18 mouse cellular contexts compared by ENCODE assay signal in genomic region chr6:146082476-146082875, GRCm38 (mm10).
A peak's percentile ranks its signal among the peaks of the same experiment; 100 is the strongest.
DNase-seq lines count a peak whose midpoint lies in the region; ATAC-seq and TF ChIP-seq lines count a peak whose summit lies in the region.
"Had no signal": no experiment of that assay in that cellular context is flagged by ENCODE, and none has a peak within 500 bp of the region (broad histone marks: within the 10 kb centered on the region; RNA-seq: fewer than 3 reads in every experiment).

No protein-coding gene starts in this region.

- H3K4me3 ChIP-seq in kidney, adult 2 months (ENCODE audit: insufficient read depth, low read depth, low read length) = no peak overlapping the region
- no peak overlapping the region for H3K4me3 ChIP-seq in hindbrain, embryonic 10.5 days
- H3K4me3 ChIP-seq: embryonic facial prominence, embryonic 12.5 days; heart, embryonic 12.5 days; hindbrain, embryonic 13.5 days had no signal

- no peaks in the 10 kb centered on the region for H3K9me3 ChIP-seq in hindbrain, embryonic 10.5 days

- ATAC-seq in CD4-positive, CD25-positive, alpha-beta regulatory T cell, adult 4 months = peak; percentile 39
- no peak for ATAC-seq in granulocyte monocyte progenitor cell, adult 5-6 weeks (replicated peaks; ENCODE audit: poor library complexity, severe bottlenecking)
- ATAC-seq: forebrain, embryonic 16.5 days; hindbrain, postnatal 0 days had no signal

- no peaks in the 10 kb centered on the region for H3K4me1 ChIP-seq in kidney, adult 2 months (ENCODE audit: control insufficient read depth, insufficient read depth, low read length)
- peaks cover 17% of the 10 kb centered on the region for H3K4me1 ChIP-seq in hindbrain, embryonic 10.5 days (replicated peaks)

- WGBS in kidney, adult 2 months = 86% methylated on average over 9 of the region's 9 CpGs
- 93% methylated on average over 9 of the region's 9 CpGs for WGBS in hindbrain, embryonic 10.5 days

- DNase-seq in kidney, adult 2 months = peak; percentile 30
- no peak for DNase-seq in kidney, adult 18-20 months
- peak; percentile 85 for DNase-seq in induced T-regulatory cell, adult 2 months (ENCODE audit: low read depth)
- no peak for DNase-seq in adrenal gland, postnatal 14 days
- no peak for DNase-seq in hindbrain, embryonic 10.5 days (ENCODE audit: low spot score)
- DNase-seq: adrenal gland, postnatal 10 days; cerebellum, adult 11-12 months; cerebellum, adult 9-10 months; cerebellum, postnatal 25 days; gastrocnemius, postnatal 10 days; kidney, adult 11 months had no signal

- no peaks in the 10 kb centered on the region for H3K27me3 ChIP-seq in kidney, adult 2 months (replicated peaks; ENCODE audit: control insufficient read depth, insufficient read depth, low read length)
- no peaks in the 10 kb centered on the region for H3K27me3 ChIP-seq in hindbrain, embryonic 10.5 days (ENCODE audit: insufficient read depth, poor library complexity, severe bottlenecking)
- H3K27me3 ChIP-seq: embryonic facial prominence, embryonic 12.5 days; heart, embryonic 12.5 days; hindbrain, embryonic 13.5 days had no signal

- no peaks in the 10 kb centered on the region for H3K36me3 ChIP-seq in kidney, adult 2 months (ENCODE audit: control insufficient read depth, insufficient read depth, low read length)
- H3K36me3 ChIP-seq in hindbrain, embryonic 10.5 days = no peaks in the 10 kb centered on the region
- H3K36me3 ChIP-seq: embryonic facial prominence, embryonic 12.5 days; heart, embryonic 12.5 days; hindbrain, embryonic 13.5 days had no signal

- no peak for TF ChIP-seq CTCF in kidney, adult 2 months (conservative IDR thresholded peaks at IDR 0.05; ENCODE audit: insufficient read depth, insufficient read length, low read depth, low read length)

- H3K27ac ChIP-seq in kidney, adult 2 months (ENCODE audit: insufficient read depth, low read depth, low read length) = no peak overlapping the region
- no peak overlapping the region for H3K27ac ChIP-seq in hindbrain, embryonic 10.5 days
- H3K27ac ChIP-seq: embryonic facial prominence, embryonic 12.5 days; hindbrain, embryonic 13.5 days; hindbrain, postnatal 0 days had no signal

- no peak for TF ChIP-seq POLR2A in kidney, adult 2 months (IDR thresholded peaks at IDR 0.05; ENCODE audit: low read depth, low read length)

Comparison
In these comparisons a context has a peak if more than half of its experiments do, and no peak if none do; other contexts are left out.
1. DNase-seq: peak in kidney, adult 2 months (single experiment) and induced T-regulatory cell, adult 2 months (single experiment); none in kidney, adult 18-20 months (single experiment), adrenal gland, postnatal 14 days (single experiment) and hindbrain, embryonic 10.5 days (single experiment).